Mouse (Mus musculus) forebrain, embryonic 16.5 days (tissue): ENCODE results near the gene Slc41a2. TPM values are rescaled to one million over a fixed set of nuclear protein-coding genes. Genes with fewer than 3 reads are reported as not detected.

Experiments used
- ATAC-seq: fragments of 200-750 bp; cut with Nextera tagmentation; 2 replicates; pipeline ENCODE4 v1.8.0; 2017; ENCODE audit warnings: mild to moderate bottlenecking, moderate library complexity
- H3K27ac ChIP-seq: fragments of 300-500 bp; sonication (generic); 2 replicates; pipeline ENCODE4 v1.5.1; 2014; ENCODE audit warnings: low read length, control low read depth
- H3K27me3 ChIP-seq: fragments of 300-500 bp; sonication (generic); replicated peaks from 2 replicates; pipeline ENCODE4 v1.6.1; 2014; ENCODE audit warnings: low read length; ENCODE audit not compliant: control insufficient read depth, insufficient read depth
- H3K36me3 ChIP-seq: fragments of 300-500 bp; sonication (generic); 2 replicates; pipeline ENCODE4 v1.6.1; 2014; ENCODE audit not compliant: control insufficient read depth, insufficient read depth
- H3K4me1 ChIP-seq: fragments of 300-500 bp; sonication (generic); replicated peaks from 2 replicates; pipeline ENCODE4 v1.6.1; 2014; ENCODE audit warnings: low read length; ENCODE audit not compliant: control insufficient read depth, insufficient read depth
- H3K4me2 ChIP-seq: fragments of 300-500 bp; sonication (generic); 2 replicates; pipeline ENCODE4 v1.6.1; 2014; ENCODE audit warnings: mild to moderate bottlenecking, low read length, control low read depth
- H3K4me3 ChIP-seq: fragments of 300-500 bp; sonication (generic); replicated peaks from 2 replicates; pipeline ENCODE4 v1.5.1; 2014; ENCODE audit warnings: mild to moderate bottlenecking, low read length, control low read depth
- H3K9ac ChIP-seq: fragments of 300-500 bp; sonication (generic); replicated peaks from 2 replicates; pipeline ENCODE4 v1.6.1; 2014; ENCODE audit warnings: low read depth, low read length, control low read depth
- H3K9me3 ChIP-seq: fragments of 300-500 bp; sonication (generic); 2 replicates; pipeline ENCODE4 v1.6.1; 2016; ENCODE audit warnings: low read length; ENCODE audit not compliant: control insufficient read depth
- WGBS: fragments of 180-500 bp; shearing (Covaris S2); extraction: QIAGEN DNeasy Blood & Tissue Kit; methylation state at CpG from one replicate; pipeline ENCODE4 v1.1.7; 2014; 5-methylcytosine and 5-hydroxymethylcytosine counted together
- polyA plus RNA-seq: library from polyadenylated mRNA; unstranded; fragments of >200 nt; fragmentation: Nextera tagmentation; extraction: Ambion mirVana; gene quantifications from 2 replicates; pipeline ENCODE4 v1.2.1, GENCODE M21; 2015

The Slc41a2 gene
- polyA plus RNA-seq, 1 experiment from 2014 or later = 6.8 TPM

- H3K9ac ChIP-seq = no peak overlapping the region
- H3K36me3 ChIP-seq = no peaks in the 10 kb centered on the region
Observed at GRCm38 (mm10) chr10:83228626-83229025, 109.1 kb downstream of the Slc41a2 start.

GRCm38 (mm10) chr10:83224999-83225398 lies 112.7 kb downstream of the Slc41a2 start:
- 39% methylated on average over 3 of the region's 3 CpGs for WGBS

More at GRCm38 (mm10) chr10:83228626-83229025, 109.1 kb downstream of the Slc41a2 start:
- 92% methylated on average over 4 of the region's 4 CpGs for WGBS
- Histone ChIP-seq H3K9me3 (no peaks in the 10 kb centered on the region), H3K4me2 (no peak overlapping the region), H3K4me3 (no peak overlapping the region), H3K4me1 (no peaks in the 10 kb centered on the region), H3K27ac (no peak overlapping the region), H3K27me3 (no peaks in the 10 kb centered on the region)
- no peak for ATAC-seq

GRCm38 (mm10) chr10:83220847-83221246 lies 116.8 kb downstream of the Slc41a2 start:
- Histone ChIP-seq H3K9ac (no peak overlapping the region), H3K4me3 (no peak overlapping the region), H3K4me1 (peaks cover 2% of the 10 kb centered on the region; the same call in 1 of the 2 replicates), H3K9me3 (no peaks in the 10 kb centered on the region), H3K27me3 (no peaks in the 10 kb centered on the region), H3K36me3 (no peaks in the 10 kb centered on the region), H3K4me2 (no peak overlapping the region), H3K27ac (no peak overlapping the region)
- ATAC-seq = no peak
- 90% methylated on average over 3 of the region's 3 CpGs for WGBS

More at GRCm38 (mm10) chr10:83224999-83225398, 112.7 kb downstream of the Slc41a2 start:
- no peak for ATAC-seq
- H3K4me1 ChIP-seq = no peaks in the 10 kb centered on the region
- H3K9me3 ChIP-seq = no peaks in the 10 kb centered on the region
- no peak overlapping the region for H3K9ac ChIP-seq
- no peak overlapping the region for H3K4me2 ChIP-seq
- no peaks in the 10 kb centered on the region for H3K27me3 ChIP-seq
- no peaks in the 10 kb centered on the region for H3K36me3 ChIP-seq
- no peak overlapping the region for H3K27ac ChIP-seq
- no peak overlapping the region for H3K4me3 ChIP-seq

- Histone ChIP-seq H3K9ac (no peak overlapping the region), H3K36me3 (no peaks in the 10 kb centered on the region), H3K4me1 (peaks cover 2% of the 10 kb centered on the region; the same call in 1 of the 2 replicates), H3K27ac (no peak overlapping the region), H3K27me3 (no peaks in the 10 kb centered on the region), H3K4me3 (no peak overlapping the region), H3K9me3 (no peaks in the 10 kb centered on the region), H3K4me2 (no peak overlapping the region)
- peak; percentile 81 for ATAC-seq
- WGBS = 55% methylated on average over 10 of the region's 10 CpGs
Observed at GRCm38 (mm10) chr10:83220217-83220616, 117.5 kb downstream of the Slc41a2 start.

- H3K36me3 ChIP-seq = no peaks in the 10 kb centered on the region
- H3K4me1 ChIP-seq = peaks cover 2% of the 10 kb centered on the region; the same call in 1 of the 2 replicates
- H3K9ac ChIP-seq = no peak overlapping the region
- WGBS = 27% methylated on average over 12 of the region's 12 CpGs
- H3K27me3 ChIP-seq = no peaks in the 10 kb centered on the region
- peak; percentile 61 for ATAC-seq
- H3K9me3 ChIP-seq = no peaks in the 10 kb centered on the region
- H3K4me3 ChIP-seq = no peak overlapping the region
- no peak overlapping the region; the same call in 1 of the 2 replicates for H3K27ac ChIP-seq
- H3K4me2 ChIP-seq = no peak overlapping the region
Observed at GRCm38 (mm10) chr10:83219729-83220128, 118.0 kb downstream of the Slc41a2 start.

GRCm38 (mm10) chr10:83218778-83219177 lies 118.9 kb downstream of the Slc41a2 start:
- WGBS = 16% methylated on average over 2 of the region's 2 CpGs
- no peak overlapping the region for H3K4me3 ChIP-seq
- H3K9ac ChIP-seq = no peak overlapping the region
- H3K9me3 ChIP-seq = no peaks in the 10 kb centered on the region
- H3K27me3 ChIP-seq = no peaks in the 10 kb centered on the region
- ATAC-seq = no peak
- H3K4me2 ChIP-seq = no peak overlapping the region
- H3K4me1 ChIP-seq = peaks cover 2% of the 10 kb centered on the region; the same call in 1 of the 2 replicates
- H3K36me3 ChIP-seq = no peaks in the 10 kb centered on the region
- no peak overlapping the region for H3K27ac ChIP-seq

GRCm38 (mm10) chr10:83217256-83217655 lies 120.4 kb downstream of the Slc41a2 start:
- H3K4me3 ChIP-seq = no peak overlapping the region
- H3K4me1 ChIP-seq = peaks cover 2% of the 10 kb centered on the region; the same call in 1 of the 2 replicates
- 85% methylated on average over 5 of the region's 5 CpGs for WGBS
- H3K4me2 ChIP-seq = no peak overlapping the region
- H3K27me3 ChIP-seq = no peaks in the 10 kb centered on the region
- no peak overlapping the region for H3K27ac ChIP-seq
- no peak overlapping the region for H3K9ac ChIP-seq
- no peaks in the 10 kb centered on the region for H3K36me3 ChIP-seq
- H3K9me3 ChIP-seq = no peaks in the 10 kb centered on the region
- no peak for ATAC-seq

- no peaks in the 10 kb centered on the region for H3K27me3 ChIP-seq
- H3K4me3 ChIP-seq = no peak overlapping the region
- no peak for ATAC-seq
- H3K27ac ChIP-seq = no peak overlapping the region
- 74% methylated on average over 5 of the region's 5 CpGs for WGBS
- peaks cover 2% of the 10 kb centered on the region; the same call in 1 of the 2 replicates for H3K4me1 ChIP-seq
- no peaks in the 10 kb centered on the region for H3K9me3 ChIP-seq
- H3K36me3 ChIP-seq = no peaks in the 10 kb centered on the region
- H3K4me2 ChIP-seq = no peak overlapping the region
- no peak overlapping the region for H3K9ac ChIP-seq
Observed at GRCm38 (mm10) chr10:83215559-83215958, 122.1 kb downstream of the Slc41a2 start.

GRCm38 (mm10) chr10:83212618-83213017 lies 125.1 kb downstream of the Slc41a2 start:
- no peaks in the 10 kb centered on the region for H3K27me3 ChIP-seq
- H3K9ac ChIP-seq = no peak overlapping the region
- no peak overlapping the region for H3K27ac ChIP-seq
- H3K36me3 ChIP-seq = no peaks in the 10 kb centered on the region
- H3K4me1 ChIP-seq = peaks cover 17% of the 10 kb centered on the region
- ATAC-seq = no peak
- no peak overlapping the region for H3K4me3 ChIP-seq
- H3K9me3 ChIP-seq = no peaks in the 10 kb centered on the region
- no peak overlapping the region for H3K4me2 ChIP-seq
- WGBS = 93% methylated on average over 4 of the region's 4 CpGs
